Mouse (Mus musculus): Measurements from ENCODE around the gene Ppm1a.

Gene Ppm1a

DNA sequence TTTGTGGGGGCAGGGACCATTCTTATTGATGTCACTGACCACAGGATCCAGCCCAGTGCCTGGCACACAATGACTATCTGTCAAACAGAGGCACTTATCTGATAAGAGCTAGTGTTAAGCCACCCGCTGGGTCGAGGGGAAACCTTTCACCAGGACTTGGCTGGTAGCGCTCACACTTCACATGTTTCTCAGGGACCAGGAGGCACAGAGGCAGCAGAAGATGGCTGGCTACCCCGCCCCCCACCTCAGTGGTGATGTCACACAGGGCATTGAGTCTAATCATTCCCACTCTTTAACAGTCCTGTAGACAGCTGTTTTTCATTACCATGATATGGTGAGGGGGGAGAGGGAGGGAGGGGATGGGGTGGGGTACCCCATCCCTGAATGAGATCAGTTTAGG lies at the start of gene Ppm1a:
TSS of gene Ppm1a (plus strand) at position 370 of the 400 bp plus-strand sequence.
- no peak for DNase-seq (ENCODE audit: low read depth)

DNA sequence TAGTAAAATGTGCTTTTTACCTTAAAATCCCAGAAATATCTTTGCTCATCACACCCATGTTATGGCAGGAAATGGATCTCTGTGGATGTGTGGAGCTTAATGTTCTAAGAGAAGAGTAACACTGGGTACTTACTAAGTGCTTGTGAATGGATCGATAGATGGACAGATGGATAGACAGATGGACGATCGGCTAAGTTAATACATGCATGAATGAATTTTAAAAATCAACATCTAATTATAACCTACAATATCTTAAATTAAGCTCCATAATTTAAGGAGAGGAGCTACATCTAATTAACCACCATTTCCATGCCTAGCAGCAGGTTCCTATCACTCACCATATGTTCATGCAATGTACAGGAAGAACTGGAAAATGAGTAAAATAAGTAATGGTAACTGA lies 47.3 kb upstream of the Ppm1a start:
- DNase-seq (ENCODE audit: low read depth) = no peak

DNA sequence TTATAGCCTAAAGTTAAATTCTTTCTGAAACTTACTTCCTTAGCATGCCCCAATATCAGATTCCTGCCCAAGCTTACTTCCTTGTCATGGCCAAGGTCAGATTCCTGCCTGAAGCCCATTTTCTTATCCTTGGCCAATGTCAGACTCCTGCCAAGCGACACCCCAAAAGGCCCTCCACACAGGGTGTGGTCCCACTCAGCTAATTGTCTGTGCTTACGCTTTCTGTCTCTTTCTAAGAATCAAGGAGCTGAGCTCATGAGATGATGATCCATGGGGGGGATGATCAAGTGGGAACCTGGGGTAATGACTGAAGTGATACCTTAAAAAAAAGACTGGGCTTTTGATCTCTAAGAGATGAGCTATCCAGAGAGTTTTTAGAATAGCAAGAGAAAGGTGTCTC lies 42.4 kb upstream of the Ppm1a start:
- no peak for DNase-seq (ENCODE audit: low read depth)

DNA sequence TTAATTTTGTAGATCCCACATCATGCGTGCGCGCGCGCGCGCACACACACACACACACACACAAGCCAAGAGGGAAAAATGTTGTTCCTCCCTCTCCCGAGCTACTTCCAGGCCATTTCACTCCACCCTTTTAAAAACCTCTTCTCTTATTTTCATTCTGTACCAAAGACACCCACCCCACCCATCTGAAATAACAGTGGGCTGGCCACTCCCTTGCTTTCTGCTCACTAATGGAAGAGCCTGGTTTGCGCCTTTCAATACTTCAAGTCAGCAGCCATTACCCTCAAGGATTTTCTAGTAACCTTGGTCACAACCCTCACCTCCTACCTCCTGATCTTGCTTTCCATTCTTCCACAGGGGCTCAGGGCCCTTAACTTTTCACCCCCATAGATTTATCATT lies 41.4 kb upstream of the Ppm1a start:
- DNase-seq (ENCODE audit: low read depth) = no peak

DNA sequence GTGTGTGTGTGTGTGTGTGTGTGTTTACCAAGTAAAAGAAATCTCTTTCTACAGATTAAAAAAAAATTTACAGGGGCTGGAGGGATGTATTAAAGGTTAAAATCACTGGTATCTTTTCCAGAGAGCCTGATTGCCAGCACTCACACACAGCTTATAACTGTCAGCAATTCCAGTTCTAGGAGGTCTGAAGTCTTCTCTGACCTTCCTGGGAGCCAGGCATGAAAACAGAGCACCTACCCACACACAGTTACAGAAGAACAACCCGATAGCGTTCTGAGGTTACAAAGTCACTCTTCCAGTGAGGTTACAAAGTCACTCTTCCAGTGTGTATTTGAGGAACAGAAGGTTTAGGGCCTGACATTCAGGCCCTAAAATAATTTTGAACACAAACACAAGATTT lies 38.2 kb upstream of the Ppm1a start:
- DNase-seq (ENCODE audit: low read depth) = no peak

DNA sequence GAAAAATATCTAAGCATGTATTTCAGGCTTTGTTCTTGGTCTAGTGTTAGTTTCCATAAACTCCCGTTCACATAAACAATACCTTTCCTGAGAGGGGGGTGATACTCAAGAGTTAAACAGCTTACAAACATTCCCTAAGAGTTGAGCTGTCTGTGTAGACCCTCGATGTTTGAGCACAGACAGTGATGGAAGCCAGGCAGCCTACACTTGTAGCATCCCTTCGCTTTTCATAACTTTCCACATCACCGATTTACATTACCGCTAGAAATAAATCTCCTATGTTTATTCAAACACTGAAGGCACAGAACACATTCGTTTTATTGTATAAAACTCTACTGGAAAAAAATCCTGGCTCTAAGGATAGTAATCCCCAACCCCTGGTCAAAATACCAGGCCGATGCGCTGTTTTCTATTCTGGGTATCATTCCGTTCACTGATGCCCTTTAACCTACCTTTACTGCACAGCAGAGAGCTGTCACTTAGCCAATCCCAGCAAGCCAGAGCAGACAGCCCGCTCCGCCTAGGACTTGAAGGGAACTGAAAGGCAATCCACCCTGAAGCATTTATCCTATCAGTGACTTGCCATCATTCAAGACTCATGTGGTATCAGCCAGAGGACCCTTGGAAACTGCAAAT lies 37.7 kb upstream of the Ppm1a start:
- no peak for DNase-seq (ENCODE audit: low read depth)

DNA sequence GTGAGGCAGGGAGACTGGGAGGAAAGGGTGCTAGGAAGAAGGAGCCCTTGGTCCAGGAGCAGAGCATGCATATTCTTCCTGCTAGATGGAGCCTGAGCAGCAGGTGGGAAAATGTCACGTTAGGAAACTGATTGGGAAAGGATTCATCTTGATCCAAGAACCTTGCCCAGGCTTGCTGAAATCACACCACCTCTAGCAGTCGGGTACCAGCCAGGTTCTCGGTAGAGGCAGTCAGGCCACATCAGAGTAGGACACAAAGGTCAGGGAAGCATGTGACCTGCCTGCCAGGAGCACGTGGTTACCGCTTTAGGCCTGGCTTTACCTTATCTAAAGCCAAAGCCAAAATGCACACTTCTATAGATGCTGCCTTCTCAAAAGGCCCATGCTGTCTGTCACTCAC lies 35.5 kb upstream of the Ppm1a start:
- DNase-seq (ENCODE audit: low read depth) = no peak

DNA sequence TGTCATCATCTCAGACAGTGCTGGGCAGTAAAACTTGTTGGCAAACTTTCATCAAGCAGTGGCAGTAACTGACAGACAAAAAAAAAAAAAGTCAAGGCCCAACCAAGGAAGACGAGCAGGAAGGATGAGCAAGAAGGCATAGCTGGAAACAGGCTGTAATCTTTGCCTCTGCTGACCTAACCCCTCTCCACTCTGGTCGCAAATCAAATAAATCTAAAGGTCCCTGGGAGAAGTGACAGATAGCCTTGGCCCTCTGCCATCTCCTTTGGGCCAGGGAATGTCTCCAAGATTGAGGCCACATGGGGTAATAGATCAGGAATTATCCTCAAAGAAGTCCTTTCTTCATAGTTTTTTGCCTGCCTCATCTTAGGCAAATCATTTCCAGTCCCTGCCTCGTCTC lies 33.3 kb upstream of the Ppm1a start:
- DNase-seq (ENCODE audit: low read depth) = no peak

DNA sequence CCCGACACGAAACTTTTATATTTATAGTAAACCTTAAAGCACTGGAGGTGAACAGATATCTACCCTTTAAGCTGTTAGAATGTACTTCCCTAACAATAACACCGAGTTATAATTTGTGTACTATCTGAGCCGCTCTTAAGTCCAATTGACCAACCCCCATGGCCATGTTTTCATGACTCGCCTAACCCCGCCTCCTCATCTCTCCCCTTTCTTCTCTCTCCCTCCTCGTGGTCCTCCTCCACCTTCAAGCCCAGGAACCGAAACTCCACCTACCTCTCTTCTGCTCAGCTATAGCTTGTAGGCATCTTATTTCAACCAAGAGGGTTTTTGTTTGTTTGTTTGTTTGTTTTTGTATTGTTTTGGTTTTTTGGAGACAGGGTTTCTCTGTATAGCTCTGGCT lies 30.2 kb upstream of the Ppm1a start:
- DNase-seq (ENCODE audit: low read depth) = no peak

DNA sequence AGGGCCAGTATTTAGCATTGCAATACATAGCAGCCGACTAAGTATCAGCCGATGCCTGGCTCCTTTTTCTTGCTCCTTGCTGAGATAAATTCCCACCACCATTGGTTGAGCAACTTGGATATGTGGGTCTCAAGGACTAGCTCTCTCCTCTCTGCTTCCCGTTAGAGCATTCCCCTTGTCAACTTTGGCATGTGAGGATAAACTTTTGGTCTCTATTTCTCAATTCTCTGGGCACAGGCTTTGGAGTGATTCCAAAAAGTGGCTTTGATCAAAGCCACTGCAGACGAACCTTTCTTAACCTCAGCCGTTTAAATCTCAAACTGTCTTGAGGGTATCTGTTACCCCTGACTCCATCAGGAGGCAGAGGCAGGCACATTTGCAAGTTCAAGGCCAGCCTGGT lies 29.6 kb upstream of the Ppm1a start:
- no peak for DNase-seq (ENCODE audit: low read depth)

DNA sequence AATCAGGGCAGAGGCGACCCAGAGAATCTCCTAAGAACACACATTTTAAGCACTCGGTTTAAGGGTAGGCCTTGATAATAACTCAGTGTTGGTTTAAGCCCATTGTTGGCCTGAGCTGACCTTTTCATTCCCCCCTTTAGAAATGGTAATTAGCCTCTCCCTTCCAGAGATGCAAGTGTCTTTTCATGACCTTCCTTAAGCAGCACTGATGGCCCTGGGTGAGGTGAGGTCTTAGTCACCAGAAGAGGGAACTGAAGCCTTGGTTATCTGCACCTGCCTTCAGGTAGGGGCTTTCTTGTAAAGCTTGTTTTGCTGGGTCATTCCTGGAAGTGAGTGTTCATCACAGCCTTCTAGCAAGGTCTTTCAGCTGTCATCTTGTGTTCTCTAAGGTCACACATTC lies 23.1 kb upstream of the Ppm1a start:
- no peak for DNase-seq (ENCODE audit: low read depth)

DNA sequence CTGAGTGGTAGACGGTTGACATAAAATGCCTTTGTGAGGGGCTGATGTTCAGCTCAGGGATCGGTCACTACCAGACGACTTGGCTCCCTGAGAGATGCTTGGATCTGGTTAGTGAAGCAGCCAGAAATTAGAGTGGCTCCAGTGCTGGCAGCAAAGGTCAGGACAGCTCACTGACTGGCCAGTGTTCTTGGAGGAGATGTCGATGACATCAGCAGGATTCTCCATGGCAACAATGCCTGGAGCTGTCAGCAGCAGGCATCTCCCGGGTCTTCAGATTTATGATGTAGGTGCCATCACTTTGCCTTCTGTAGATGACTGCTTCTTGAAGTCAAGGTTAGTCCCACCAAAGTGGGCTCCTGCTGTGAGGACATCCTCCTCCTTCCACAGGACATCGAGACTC lies 16.1 kb upstream of the Ppm1a start:
- DNase-seq (ENCODE audit: low read depth) = no peak

DNA sequence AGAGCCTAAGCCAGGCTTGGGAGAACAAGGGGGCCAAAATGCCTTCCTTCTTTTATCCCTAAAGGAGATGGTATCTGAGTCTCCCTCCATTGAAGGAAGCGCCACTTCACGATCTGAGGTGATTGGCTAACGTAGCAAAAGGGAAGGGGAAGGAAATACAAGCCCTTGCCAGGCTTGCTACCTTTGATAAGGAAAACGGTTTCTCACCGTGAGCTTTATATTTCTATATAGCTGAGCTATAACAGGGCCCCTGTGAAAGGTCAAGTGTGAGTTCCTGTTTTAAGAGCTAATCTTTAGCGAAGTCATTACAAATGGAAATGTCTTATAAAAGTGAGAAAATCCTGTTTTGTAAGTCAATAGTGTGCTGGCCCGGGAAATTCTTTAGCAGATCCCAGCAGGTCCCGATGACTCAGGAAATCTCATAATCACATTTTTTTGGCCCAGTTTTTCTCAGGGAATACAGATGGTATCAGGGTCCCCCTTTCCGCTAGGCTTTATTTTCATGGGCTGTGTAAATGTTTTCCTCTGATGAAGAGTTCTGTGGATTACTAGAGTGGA lies 12.4 kb upstream of the Ppm1a start:
- DNase-seq (ENCODE audit: low read depth) = no peak

DNA sequence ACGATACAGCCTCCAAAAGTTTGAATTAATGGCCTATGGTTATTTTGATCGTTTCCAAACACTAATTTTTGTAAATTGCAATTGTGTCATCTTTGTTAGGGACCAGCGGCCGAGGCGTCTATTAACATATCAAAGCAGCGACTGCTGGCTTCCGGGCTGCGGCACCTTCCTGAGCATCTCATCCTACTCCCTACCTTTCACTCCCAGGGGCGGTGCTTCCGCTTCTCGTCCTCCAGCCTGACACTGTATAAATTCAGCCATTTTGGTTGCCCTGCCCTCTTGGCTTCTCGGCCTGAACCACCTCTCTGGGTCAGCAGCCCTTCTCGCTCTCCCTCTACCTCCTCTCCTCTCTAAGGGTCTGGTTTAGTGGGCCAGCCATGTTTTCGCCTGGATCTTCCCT lies 11.8 kb upstream of the Ppm1a start:
- no peak for DNase-seq (ENCODE audit: low read depth)

DNA sequence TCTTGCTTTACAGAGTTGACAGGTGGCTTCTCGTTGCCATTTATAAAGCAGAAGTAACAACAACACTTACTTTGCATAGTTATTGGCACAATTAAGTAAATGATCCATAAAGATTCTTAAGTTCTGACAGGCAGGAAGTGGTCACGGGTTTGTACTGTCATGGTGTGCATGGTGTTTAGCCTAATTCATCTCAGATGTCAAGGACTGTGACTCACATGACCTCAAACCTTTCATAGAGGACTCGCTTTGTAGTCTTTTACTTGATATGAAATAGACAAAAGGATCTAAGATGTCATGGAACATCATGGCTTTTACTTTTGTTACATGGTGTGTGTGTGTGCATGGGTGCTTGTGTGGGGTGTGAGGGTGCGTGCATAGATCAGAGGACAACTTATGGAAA lies 8.9 kb upstream of the Ppm1a start:
- DNase-seq (ENCODE audit: low read depth) = no peak

DNA sequence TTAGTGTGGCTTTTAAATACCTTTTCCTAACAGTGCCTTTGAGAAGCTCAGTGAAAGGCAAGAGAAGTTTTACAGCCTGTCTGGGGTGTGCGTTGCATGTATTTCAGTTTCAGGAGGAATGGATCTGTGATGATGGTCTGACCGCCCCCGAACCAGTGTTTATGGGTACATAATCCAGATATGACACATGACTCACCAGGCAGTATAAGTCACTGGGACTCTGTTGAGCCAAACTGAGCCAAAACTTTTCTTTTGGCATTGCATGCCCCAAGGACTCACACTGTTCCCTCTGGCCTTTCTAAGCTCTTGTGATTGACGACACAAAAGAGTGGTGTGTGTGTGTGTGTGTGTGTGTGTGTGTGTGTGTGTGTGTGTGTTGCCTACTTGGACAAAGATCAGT lies 8.4 kb upstream of the Ppm1a start:
- no peak for DNase-seq (ENCODE audit: low read depth)

DNA sequence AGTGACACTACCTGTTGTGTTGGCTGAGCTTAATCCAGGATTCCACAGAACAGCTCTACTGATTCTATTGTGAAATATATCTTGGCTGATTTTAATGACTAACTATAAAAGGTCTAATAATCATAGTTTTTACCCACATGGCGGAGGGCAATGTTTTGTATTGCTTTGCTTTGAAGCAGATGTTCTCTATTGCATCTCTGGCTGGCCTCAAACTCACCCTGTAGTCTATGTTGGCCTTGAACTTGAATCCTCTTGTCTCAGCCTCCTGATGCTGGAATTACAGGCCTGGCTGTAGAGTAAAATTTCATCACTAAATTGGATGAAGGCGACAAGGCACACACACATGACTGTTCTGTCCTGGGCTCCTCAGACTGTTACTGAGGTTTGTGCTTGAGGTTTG lies 7.8 kb upstream of the Ppm1a start:
- no peak for DNase-seq (ENCODE audit: low read depth)

DNA sequence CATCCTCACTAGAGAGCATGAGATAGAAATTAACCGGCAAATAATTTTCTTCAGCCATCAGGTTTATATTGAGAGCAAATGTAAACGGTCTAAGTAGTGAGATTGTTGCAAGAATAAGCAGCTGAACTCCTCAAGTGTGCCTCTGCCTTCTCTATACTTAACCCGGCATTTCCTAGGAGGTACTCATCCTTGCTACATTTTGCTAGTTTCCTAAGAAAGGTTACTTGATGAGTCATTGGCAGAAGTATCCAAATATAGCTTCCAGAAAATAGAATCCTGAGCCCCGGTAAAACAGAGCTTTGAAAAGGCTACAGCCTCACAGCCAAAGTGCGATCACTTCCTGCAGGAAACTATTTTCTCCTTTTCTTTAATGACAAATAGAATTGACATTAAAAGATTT lies 7.2 kb upstream of the Ppm1a start:
- no peak for DNase-seq (ENCODE audit: low read depth)

DNA sequence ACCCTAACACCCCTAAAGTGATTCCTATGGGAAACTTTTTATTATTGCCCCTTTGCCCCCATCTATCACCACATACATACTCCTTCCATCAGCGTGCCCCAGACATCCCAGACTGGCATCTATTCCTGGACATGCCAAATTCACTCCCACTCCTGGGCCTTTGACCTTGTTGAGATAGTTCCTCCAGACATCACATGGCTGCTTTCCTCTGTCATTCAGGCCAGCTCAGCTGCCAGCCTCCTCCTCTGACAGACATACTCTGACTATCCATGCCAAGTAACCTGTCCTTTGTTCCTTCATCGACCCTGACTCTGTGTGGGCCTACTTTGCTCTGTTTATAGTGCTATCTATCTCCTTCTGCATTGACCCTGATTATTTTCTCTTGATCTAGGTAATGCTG lies 6.6 kb upstream of the Ppm1a start:
- no peak for DNase-seq (ENCODE audit: low read depth)

DNA sequence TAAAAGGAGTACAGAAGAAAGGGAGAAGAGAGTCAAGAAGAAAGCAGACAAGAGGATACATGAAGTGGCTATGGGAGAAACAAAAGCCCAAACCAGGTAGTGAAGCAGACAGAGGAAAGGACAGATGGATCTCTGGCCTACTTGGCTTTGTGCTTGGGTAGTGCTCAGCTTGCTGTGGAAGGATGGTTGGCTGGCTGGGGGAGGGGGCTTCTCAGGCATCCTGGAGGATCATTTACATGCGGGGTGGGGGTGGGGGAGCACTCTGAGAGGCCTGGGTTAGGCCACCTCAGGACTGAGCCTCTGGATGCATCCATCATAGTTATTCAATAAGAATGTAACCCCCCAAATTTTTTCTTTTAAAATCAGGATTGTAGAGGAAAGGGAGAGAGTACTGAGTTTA lies 341 bp downstream of the Ppm1a start:
- DNase-seq (ENCODE audit: low read depth) = no peak

DNA sequence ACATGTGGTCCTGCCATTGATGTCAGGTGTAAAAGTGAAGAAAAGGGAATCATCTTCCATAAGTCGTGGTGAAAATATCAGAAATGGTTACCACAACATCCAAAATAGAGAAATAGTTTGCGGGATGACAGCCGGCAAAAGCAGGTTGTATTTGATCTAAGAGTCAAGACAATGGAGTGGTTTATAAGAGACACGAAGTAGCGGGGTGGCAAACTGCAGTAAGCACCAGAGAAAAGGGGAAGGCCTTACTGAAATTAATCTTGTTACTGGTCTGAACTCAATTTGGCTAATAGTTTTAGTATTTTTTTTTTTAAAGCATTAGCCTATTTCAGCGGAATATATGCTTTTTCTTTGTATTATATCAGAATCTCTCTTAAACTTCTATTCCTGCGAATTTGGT lies 2.7 kb downstream of the Ppm1a start:
- DNase-seq (ENCODE audit: low read depth) = no peak

DNA sequence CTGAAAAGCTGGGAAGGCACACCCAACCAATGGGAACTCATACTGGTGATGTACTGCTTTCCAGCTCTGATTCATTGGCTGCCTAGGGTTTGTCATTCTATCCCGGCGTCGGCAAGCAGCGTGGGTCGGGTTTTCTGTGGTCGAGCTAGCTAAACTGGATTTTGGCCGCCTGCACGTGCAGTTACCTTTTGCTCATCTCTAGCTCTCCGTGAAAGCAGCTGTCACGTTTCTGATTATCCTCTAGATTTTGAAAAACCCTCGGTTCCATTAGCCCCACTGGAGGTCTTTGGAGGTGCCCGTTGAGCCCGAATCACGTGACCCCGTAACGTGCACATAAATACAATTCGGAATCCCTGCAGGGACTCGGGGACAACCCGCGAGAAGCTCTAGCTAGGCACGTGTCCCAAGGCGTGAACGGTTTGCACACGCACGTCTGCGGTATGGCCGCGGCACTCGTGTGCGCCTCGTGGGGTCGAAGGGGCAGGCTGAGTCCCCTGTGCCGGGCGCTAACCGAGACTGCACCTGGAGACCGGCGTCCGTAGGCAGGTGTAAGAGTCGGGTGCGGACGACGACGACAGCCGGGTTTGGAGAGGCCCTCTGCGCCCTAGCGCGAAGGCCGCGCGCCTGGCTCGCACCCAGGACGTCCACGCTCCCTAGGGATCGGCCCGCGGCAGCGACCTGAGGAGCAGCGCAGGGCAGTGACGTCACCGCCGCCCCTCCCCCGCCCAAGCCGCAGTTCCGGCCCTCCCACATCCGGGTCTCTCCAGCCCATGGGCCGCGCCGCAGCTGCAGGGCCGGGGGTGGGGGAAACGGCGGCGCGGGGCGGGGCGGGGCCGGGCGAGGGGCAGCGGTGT lies 3.3 kb downstream of the Ppm1a start:
- peak; percentile 81 for DNase-seq (ENCODE audit: low read depth)

DNA sequence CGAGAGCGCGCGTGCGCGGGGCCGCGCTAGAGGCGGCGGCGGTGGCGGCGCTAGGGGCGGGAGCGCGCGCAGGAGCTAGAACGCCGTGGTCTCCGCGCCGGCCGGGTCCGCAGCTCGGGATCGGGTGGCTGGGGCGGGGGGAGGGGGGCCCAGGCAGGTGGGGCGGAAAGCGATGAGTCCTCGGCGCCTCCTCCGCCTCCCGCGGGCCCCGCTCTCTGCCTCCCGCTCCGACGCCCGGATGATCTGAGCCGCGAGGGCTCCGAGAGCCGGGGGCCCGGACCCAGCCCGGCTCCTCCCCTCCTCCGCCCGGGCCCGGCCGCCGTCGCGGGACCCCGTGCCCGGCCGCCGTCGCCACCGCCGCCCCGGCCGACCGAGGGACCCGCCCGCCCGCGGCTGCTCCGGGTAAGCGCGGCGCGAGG lies 4.0 kb downstream of the Ppm1a start:
- DNase-seq (ENCODE audit: low read depth) = no peak
